Mouse (Mus musculus) T-helper 1 cell (primary cell): ENCODE measurements around the gene Gm49320.

Experiments
- in situ Hi-C: fragments of 300-600 bp; cut with MboI, MseI; formaldehyde crosslinking; loops from one replicate; pipeline ENCODE4 v1.15.1; 2025; ENCODE audit warnings: high pct_unique_total_duplicates

Gm49320 gene

GRCm38 (mm10) chr8:4238434-4239192 lies at the start of gene Gm49320, which contains the start of gene Map2k7:
Gene Gm49320, plus strand, starts transcription at chr8:4238865.
Gene Map2k7, plus strand, starts transcription at chr8:4238740.
- in situ Hi-C loops: no loop called here

GRCm38 (mm10) chr8:4189031-4189722 lies 49.5 kb upstream of the Gm49320 start:
- in situ Hi-C loops: no loop called here

- in situ Hi-C loops: no loop called here
Measured at GRCm38 (mm10) chr8:4192305-4192704, 46.4 kb upstream of the Gm49320 start.

- in situ Hi-C loops: no loop called here
Measured at GRCm38 (mm10) chr8:4192807-4193587, 45.7 kb upstream of the Gm49320 start.

- in situ Hi-C loops: no loop called here
Measured at GRCm38 (mm10) chr8:4193588-4193894, 45.1 kb upstream of the Gm49320 start.

- in situ Hi-C loops: no loop called here
Measured at GRCm38 (mm10) chr8:4201321-4201720, 37.3 kb upstream of the Gm49320 start.

GRCm38 (mm10) chr8:4205246-4206123 lies 33.2 kb upstream of the Gm49320 start:
- in situ Hi-C loops: no loop called here

GRCm38 (mm10) chr8:4206182-4207015 lies 32.3 kb upstream of the Gm49320 start:
- in situ Hi-C loops: no loop called here

GRCm38 (mm10) chr8:4207016-4207350 lies 31.7 kb upstream of the Gm49320 start:
- in situ Hi-C loops: no loop called here

- in situ Hi-C loops: no loop called here
Measured at GRCm38 (mm10) chr8:4211097-4211496, 27.6 kb upstream of the Gm49320 start.

GRCm38 (mm10) chr8:4212809-4213209 lies 25.9 kb upstream of the Gm49320 start:
- in situ Hi-C loops: no loop called here

- in situ Hi-C loops: no loop called here
Measured at GRCm38 (mm10) chr8:4213210-4214005, 25.3 kb upstream of the Gm49320 start.

GRCm38 (mm10) chr8:4214006-4214980 lies 24.4 kb upstream of the Gm49320 start:
- in situ Hi-C loops: no loop called here

- in situ Hi-C loops: loop anchor here (5.0 kb wide), 1 partner anchor 49 kb away; the partner anchor contains the start of gene Evi5l
Measured at GRCm38 (mm10) chr8:4216296-4216695, 22.4 kb upstream of the Gm49320 start.

GRCm38 (mm10) chr8:4216791-4217621 lies 21.7 kb upstream of the Gm49320 start, which contains the start of gene Prr36:
Gene Prr36, minus strand, starts transcription at chr8:4217459.
- in situ Hi-C loops: loop anchor here (5.0 kb wide), 1 partner anchor 50 kb away; the partner anchor contains the start of gene Evi5l

- in situ Hi-C loops: loop anchor here (5.0 to 10.0 kb wide), 2 partner anchors 52 to 595 kb away; partner anchors contain the start of genes Evi5l, Pcp2, Pet100 and Xab2
Measured at GRCm38 (mm10) chr8:4219617-4220016, 19.0 kb upstream of the Gm49320 start.

- in situ Hi-C loops: loop anchor here (10.0 kb wide), 1 partner anchor 597 kb away; the partner anchor contains the start of genes Pcp2, Pet100 and Xab2
Measured at GRCm38 (mm10) chr8:4222059-4222458, 16.6 kb upstream of the Gm49320 start.
